8 mouse cellular contexts compared by ENCODE assay signal in genomic region chr16:34573151-34573802, GRCm38 (mm10). TPM values are rescaled to one million over a fixed set of nuclear protein-coding genes. Genes with fewer than 3 reads are reported as not detected.
DNase-seq lines count a peak whose midpoint lies in the region; ATAC-seq lines count a peak whose summit lies in the region.

Gene Kalrn (minus strand): TSS chr16:34573532.

- peak; percentile 93 for ATAC-seq in hindbrain, embryonic 12.5 days (ENCODE audit: low FRiP score)
- ATAC-seq in lung, embryonic 16.5 days (ENCODE audit: low read depth) = peak; percentile 95

- H3K4me1 ChIP-seq in hindbrain, embryonic 12.5 days = peaks cover 31% of the 10 kb centered on the region
- H3K4me1 ChIP-seq in lung, embryonic 16.5 days (replicated peaks; ENCODE audit: control insufficient read depth, insufficient read depth, low read length) = peaks cover 8% of the 10 kb centered on the region

- 1% methylated on average over 36 of the region's 84 CpGs for WGBS in hindbrain, embryonic 12.5 days
- 0% methylated on average over 30 of the region's 84 CpGs for WGBS in lung, embryonic 16.5 days

- peak within 1 kb of the TSS; percentile 97 for H3K9ac ChIP-seq in hindbrain, embryonic 12.5 days
- peak within 1 kb of the TSS; percentile 94 for H3K9ac ChIP-seq in lung, embryonic 16.5 days (ENCODE audit: low read length)

- peak within 1 kb of the TSS; percentile 91 for H3K4me3 ChIP-seq in hindbrain, embryonic 12.5 days
- peak within 1 kb of the TSS; percentile 87 for H3K4me3 ChIP-seq in lung, embryonic 16.5 days (ENCODE audit: low read length)

- DNase-seq in NIH3T3 (ENCODE audit: low read depth) = peak; percentile 93
- DNase-seq in cerebellum, adult 9-10 months = peak; percentile 81
- peak; percentile 76 to 83 for DNase-seq in frontal cortex, postnatal 14 days (ENCODE audit: low spot score in 2 of 2)
- DNase-seq in layer of hippocampus, adult 9-11 months = peak; percentile 82
- DNase-seq in retina, adult 2 months (ENCODE audit: low read depth, low spot score) = peak; percentile 46
- DNase-seq in urinary bladder, adult 18-20 months (ENCODE audit: low spot score in 2 of 2) = peak; percentile 83 to 84

- peak within 1 kb of the TSS; percentile 98 for H3K27ac ChIP-seq in hindbrain, embryonic 12.5 days
- peak within 1 kb of the TSS; percentile 83 for H3K27ac ChIP-seq in lung, embryonic 16.5 days (ENCODE audit: low read length)

- peak within 1 kb of the TSS; percentile 87 for H3K4me2 ChIP-seq in hindbrain, embryonic 12.5 days (replicated peaks)
- peak within 1 kb of the TSS; percentile 93 for H3K4me2 ChIP-seq in lung, embryonic 16.5 days (ENCODE audit: low read depth, low read length)

- H3K9me3 ChIP-seq in hindbrain, embryonic 12.5 days (replicated peaks) = no peaks in the 10 kb centered on the region
- H3K9me3 ChIP-seq in lung, embryonic 16.5 days (ENCODE audit: control insufficient read depth, low read length) = no peaks in the 10 kb centered on the region

- H3K36me3 ChIP-seq in hindbrain, embryonic 12.5 days = no peaks in the 10 kb centered on the region
- H3K36me3 ChIP-seq in lung, embryonic 16.5 days (ENCODE audit: control insufficient read depth, insufficient read depth, low read length) = no peaks in the 10 kb centered on the region

- no peaks in the 10 kb centered on the region for H3K27me3 ChIP-seq in hindbrain, embryonic 12.5 days
- no peaks in the 10 kb centered on the region for H3K27me3 ChIP-seq in lung, embryonic 16.5 days (ENCODE audit: control insufficient read depth, insufficient read depth, low read depth, low read length)

RNA-seq across cellular contexts. Expression of gene Kalrn, which starts in this region (rescaled TPM):
- 28.3 and 33.2 TPM in 2 replicates for polyA plus RNA-seq in hindbrain, embryonic 12.5 days (2016; fragmentation: Nextera tagmentation; extraction: Ambion mirVana)
- polyA plus RNA-seq in lung, embryonic 16.5 days (2015; fragmentation: Nextera tagmentation; extraction: Ambion mirVana) = 14.0 and 16.8 TPM in 2 replicates

Comparison
In these comparisons a context has a peak if more than half of its experiments do, and no peak if none do; other contexts are left out.
1. Peak in every context shown above with its lines: DNase-seq, ATAC-seq, H3K4me3 ChIP-seq and H3K27ac ChIP-seq.